Mouse (Mus musculus): Measurements from ENCODE around the gene 1810009A15Rik.

The 1810009A15Rik gene

GRCm38 (mm10) chr19:8920073-8920736, 31.6 kb downstream of the 1810009A15Rik start, which contains the start of gene B3gat3:
Gene B3gat3, plus strand, starts transcription at chr19:8920374.
- DNase-seq (ENCODE audit: low spot score) = peak; percentile 97

DNA sequence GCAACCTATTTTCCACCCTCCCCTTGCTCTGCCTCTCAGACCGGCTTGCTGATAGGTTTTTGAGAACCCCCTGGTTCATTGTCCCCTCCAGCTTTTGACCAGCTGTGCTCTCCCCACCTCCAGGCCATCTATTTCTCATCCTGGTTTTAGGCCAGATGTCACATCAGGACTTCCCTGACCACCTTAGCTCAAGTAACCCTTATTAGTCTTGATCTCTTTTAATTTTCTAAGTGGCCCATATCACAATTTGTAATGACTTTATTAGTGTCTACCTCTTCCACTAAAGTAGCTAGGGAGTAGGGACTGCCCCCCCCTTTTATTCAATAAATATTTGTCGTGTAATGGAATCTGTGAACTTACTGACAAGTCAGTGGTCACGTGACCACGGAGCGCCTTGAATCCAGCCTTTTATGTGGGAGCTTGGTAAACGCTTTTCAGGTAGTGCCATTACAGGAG, 32.2 kb downstream of the 1810009A15Rik start:
- DNase-seq (ENCODE audit: low spot score) = peak; percentile 61

DNA sequence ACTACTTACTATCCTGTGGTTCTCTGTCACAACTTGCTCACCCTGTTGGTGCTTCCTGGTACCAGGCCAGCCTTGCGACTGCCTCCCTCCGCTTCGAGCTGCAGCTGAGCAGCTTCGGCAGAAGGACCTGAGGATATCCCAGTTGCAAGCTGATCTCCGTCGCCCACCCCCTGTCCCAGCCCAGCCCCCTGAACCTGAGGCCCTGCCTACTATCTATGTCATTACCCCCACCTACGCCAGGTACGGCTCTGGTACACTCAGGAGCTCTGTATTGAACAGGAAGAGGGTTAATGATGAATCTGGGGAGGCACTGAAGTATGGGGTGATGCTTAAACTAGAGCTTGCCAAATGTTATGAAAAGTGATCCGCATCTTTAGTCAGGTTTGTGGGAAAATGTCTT, 33.1 kb downstream of the 1810009A15Rik start:
- DNase-seq (ENCODE audit: low spot score) = no peak

GRCm38 (mm10) chr19:8926766-8927165, 38.1 kb downstream of the 1810009A15Rik start:
- no peak for DNase-seq (ENCODE audit: low spot score)

DNA sequence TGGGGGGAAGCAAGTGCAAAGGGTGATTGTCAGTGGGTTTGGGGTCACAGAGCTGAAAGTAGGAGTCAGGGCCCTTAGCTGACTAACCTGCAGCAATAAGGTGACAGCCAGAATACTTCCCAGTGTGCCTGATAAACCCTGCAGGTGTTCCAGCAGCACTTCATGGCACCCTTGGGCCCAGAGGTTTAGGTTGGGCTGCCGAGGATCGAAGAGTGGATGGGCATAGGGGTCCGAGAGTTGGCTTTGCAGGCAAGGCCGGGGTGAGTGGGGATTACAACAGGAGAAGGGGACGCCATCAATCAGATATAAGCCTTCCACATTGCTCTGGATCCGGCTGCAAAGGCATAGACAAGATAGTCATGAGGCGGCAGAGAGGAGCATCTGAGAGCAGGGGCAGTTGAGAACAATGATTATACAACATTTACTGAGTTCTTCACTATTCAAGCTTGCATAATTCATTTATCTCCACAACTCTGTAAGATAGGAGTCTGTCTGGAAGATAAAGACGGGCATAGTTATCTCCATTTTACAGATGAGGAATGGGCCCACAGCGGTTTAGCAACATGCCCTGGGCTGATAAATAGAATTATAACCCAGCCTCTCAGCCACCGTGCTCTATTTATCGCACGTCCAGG, 39.4 kb downstream of the 1810009A15Rik start:
- DNase-seq (ENCODE audit: low spot score) = no peak

GRCm38 (mm10) chr19:8928689-8929223, 40.1 kb downstream of the 1810009A15Rik start:
- DNase-seq (ENCODE audit: low spot score) = no peak

GRCm38 (mm10) chr19:8929224-8930088, 40.8 kb downstream of the 1810009A15Rik start, which contains the start of the genes Rom1 and Eml3:
Gene Rom1, minus strand, starts transcription at chr19:8929356.
Gene Eml3, plus strand, starts transcription at chr19:8929552.
- peak; percentile 96 for DNase-seq (ENCODE audit: low spot score)

DNA sequence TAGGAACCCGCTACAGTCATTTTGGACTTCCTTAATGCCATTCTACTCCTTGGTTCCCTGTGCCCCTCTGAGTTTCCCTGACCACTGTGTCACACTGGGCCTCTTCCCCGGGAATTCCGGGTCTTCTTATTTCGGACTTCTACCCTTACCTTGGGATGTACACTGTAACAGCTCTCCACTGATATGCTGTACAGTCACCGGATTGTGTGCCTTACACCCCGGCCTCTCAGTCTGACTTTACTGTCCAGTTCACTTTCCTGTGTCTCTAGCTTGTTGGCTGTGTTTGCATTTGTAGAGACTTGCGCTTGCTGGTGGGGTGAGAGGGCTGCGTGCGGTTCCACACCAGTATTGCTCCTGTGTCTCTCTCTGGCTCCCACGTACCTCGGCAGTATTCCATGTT, 41.5 kb downstream of the 1810009A15Rik start:
- peak; percentile 28 for DNase-seq (ENCODE audit: low spot score)

GRCm38 (mm10) chr19:8930771-8931170, 42.1 kb downstream of the 1810009A15Rik start:
- no peak for DNase-seq (ENCODE audit: low spot score)

DNA sequence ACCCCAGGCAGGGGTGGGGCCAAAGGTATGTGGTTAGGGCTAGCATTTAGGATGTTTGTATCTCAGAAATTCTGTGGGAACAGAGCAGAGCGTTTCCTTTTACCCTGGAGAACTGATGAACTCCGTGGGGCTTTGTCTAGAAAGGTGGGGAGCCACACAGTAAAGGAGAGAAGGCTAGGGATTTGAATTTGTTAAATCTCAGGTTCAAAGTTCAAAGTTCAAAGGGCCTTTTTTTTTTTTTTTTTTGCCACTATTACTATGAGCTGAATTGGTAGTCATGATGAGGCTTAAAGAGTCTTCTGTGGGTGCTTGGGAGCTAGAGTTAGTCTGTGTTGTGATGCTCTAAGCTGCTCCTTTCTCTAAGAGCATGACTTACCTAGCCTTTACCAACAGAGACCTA, 48.1 kb downstream of the 1810009A15Rik start:
- DNase-seq (ENCODE audit: low spot score) = no peak

Data from adipocyte (in vitro differentiated cells).